Mouse (Mus musculus) sigmoid colon, adult 10 weeks (tissue): Measurements from ENCODE around the gene Rgs6. TPM values are rescaled to one million over a fixed set of nuclear protein-coding genes. Genes with fewer than 3 reads are reported as not detected.

ENCODE experiments used
- polyA plus RNA-seq: library from polyadenylated mRNA; stranded (reverse); fragments of 350-450 nt; fragmentation: Illumina TruSeq; extraction: RNeasy Lipid Tissue Mini Kit (QIAGEN cat#74804); gene quantifications from one replicate; pipeline ENCODE4 v1.2.3, GENCODE M21; 2014; ENCODE audit warnings: low read depth, low replicate concordance

Rgs6 gene
- 2.3 TPM for polyA plus RNA-seq

GRCm38 (mm10) chr12:82588017-82588416, at the start of gene Rgs6:
Gene Rgs6, plus strand, starts transcription at chr12:82588292.

